Mouse (Mus musculus): ENCODE results near the gene Gabbr1. TPM values are rescaled to one million over a fixed set of nuclear protein-coding genes. Genes with fewer than 3 reads are reported as not detected.

The Gabbr1 gene
- polyA plus RNA-seq, 1 experiment, result 405 TPM

DNA sequence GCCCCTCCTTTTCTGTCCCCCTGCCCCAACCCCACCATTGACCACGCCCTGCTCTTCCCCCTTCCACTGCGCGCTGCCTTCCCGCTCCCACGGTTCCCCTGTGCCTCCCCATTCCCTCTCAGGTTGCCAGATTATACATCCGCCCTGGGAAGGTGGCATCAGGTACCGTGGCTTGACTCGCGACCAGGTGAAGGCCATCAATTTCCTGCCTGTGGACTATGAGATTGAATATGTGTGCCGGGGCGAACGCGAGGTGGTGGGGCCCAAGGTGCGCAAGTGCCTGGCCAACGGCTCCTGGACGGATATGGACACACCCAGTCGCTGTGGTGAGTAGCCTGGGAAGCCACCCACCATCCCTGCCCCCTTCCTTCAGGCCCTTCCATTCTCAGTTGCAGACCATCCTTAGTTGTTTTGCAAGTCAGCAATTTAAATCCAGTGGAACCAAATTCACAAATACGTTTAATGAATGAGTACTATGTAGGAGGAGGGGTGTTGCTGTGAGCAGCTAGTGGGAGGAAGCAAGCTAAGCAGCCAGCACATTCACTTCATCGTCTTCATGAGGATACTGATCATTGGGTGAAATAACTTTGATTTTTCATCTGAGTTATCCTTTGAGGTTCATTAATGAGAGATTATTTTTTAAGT lies 1.7 kb downstream of the Gabbr1 start:
- Histone ChIP-seq H3K27ac (ENCODE audit: insufficient read depth, low read length) (no peak overlapping the region), H3K27me3 (ENCODE audit: control insufficient read depth, insufficient read depth, low read length) (no peaks in the 10 kb centered on the region), H3K4me3 (replicated peaks; ENCODE audit: insufficient read depth, low read depth, low read length) (peak overlapping the region; percentile 98), H3K4me1 (ENCODE audit: control insufficient read depth, insufficient read depth, low read length) (peaks cover 12% of the 10 kb centered on the region)
- WGBS, result 13% methylated on average over 19 of the region's 19 CpGs
- no peak for TF ChIP-seq CTCF (IDR thresholded peaks at IDR 0.05; ENCODE audit: borderline replicate concordance, insufficient read depth, low read depth, low read length)
- no peak for TF ChIP-seq POLR2A (IDR thresholded peaks at IDR 0.05; ENCODE audit: borderline replicate concordance, insufficient read depth, low read length)
- peak; percentile 44 to 51 for DNase-seq

DNA sequence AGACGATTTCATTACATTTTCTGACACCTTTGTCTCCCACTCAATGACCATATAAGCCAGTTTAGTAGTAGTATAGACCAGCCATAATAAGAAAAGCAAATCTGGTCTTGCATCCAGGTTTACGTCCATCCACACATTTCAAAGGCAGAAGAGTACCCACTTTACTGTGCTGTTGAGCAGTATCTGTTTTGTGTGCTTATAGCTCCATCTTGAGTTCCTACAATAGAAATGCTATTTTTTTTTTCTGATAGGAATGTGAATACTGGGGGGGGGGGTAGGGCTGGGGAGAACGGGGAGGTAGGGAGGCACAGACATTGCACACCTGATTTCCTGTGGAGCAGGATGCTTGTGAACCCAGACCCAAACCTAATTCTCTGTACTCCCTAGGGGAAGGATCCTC lies 2.2 kb downstream of the Gabbr1 start:
- Histone ChIP-seq H3K4me3 (replicated peaks; ENCODE audit: insufficient read depth, low read depth, low read length) (peak overlapping the region; percentile 98), H3K4me1 (ENCODE audit: control insufficient read depth, insufficient read depth, low read length) (peaks cover 12% of the 10 kb centered on the region), H3K27me3 (ENCODE audit: control insufficient read depth, insufficient read depth, low read length) (no peaks in the 10 kb centered on the region), H3K27ac (ENCODE audit: insufficient read depth, low read length) (no peak overlapping the region)
- 21% methylated on average over 3 of the region's 3 CpGs for WGBS
- TF ChIP-seq POLR2A (IDR thresholded peaks at IDR 0.05; ENCODE audit: borderline replicate concordance, insufficient read depth, low read length) (no peak), CTCF (IDR thresholded peaks at IDR 0.05; ENCODE audit: borderline replicate concordance, insufficient read depth, low read depth, low read length) (peak; percentile 34; the same call in 1 of the 2 replicates)
- DNase-seq, result peak in 1 of 2 experiments; percentile 64

DNA sequence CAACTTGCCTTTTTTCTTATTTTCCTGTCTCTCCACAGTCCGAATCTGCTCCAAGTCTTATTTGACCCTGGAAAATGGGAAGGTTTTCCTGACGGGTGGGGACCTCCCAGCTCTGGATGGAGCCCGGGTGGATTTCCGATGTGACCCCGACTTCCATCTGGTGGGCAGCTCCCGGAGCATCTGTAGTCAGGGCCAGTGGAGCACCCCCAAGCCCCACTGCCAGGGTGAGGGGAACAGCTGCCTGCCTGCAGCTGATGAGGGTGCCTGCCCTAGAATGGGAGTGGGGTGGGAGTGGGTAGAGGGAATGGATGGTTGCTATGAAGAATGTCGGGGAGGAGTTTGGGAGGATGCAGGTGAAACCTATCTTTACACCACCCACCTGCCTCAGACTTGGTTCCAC lies 2.6 kb downstream of the Gabbr1 start:
- no peak overlapping the region for H3K27ac ChIP-seq (ENCODE audit: insufficient read depth, low read length)
- no peaks in the 10 kb centered on the region for H3K27me3 ChIP-seq (ENCODE audit: control insufficient read depth, insufficient read depth, low read length)
- H3K4me1 ChIP-seq (ENCODE audit: control insufficient read depth, insufficient read depth, low read length), result peaks cover 12% of the 10 kb centered on the region
- DNase-seq, result peak; percentile 33 to 50
- peak overlapping the region; percentile 21 for H3K4me3 ChIP-seq (replicated peaks; ENCODE audit: insufficient read depth, low read depth, low read length)
- no peak for TF ChIP-seq CTCF (IDR thresholded peaks at IDR 0.05; ENCODE audit: borderline replicate concordance, insufficient read depth, low read depth, low read length)
- no peak for TF ChIP-seq POLR2A (IDR thresholded peaks at IDR 0.05; ENCODE audit: borderline replicate concordance, insufficient read depth, low read length)
- WGBS, result 51% methylated on average over 7 of the region's 7 CpGs

DNA sequence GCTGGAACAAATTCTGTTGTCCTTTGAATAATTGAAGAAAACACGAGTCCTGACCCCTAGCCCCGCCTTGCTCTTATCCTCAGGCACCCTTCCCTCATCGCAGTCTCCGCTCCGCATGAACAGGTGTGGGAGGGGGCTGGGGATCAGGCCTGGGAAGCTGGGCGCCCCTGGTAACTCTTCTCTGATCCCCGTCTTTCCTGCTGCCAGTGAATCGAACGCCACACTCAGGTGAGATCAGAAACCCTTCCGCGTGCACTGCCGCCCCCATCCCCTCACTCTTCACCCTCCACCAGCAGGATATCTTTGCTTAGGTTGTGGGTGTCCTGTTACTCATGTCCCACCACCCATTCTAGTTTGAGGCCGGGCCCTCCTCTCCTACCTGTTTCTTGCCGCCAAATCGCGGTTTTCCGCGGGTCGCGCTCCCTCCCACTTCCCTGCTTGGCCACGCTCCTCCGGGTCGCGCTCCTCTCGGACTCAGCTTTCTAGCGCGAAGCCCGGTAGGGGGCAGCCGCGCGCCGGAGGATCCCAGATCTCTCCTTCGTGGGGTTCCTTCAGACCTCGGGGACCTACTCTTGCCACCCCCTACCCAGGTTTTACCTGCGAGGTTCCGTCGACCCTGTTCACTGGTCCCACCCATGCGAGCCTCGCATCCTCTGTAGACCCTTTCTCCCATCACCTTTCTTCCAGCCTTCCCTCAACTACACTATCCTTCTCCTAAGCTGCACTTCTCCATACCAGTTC lies 4.0 kb downstream of the Gabbr1 start:
- 1% methylated on average over 39 of the region's 39 CpGs for WGBS

DNA sequence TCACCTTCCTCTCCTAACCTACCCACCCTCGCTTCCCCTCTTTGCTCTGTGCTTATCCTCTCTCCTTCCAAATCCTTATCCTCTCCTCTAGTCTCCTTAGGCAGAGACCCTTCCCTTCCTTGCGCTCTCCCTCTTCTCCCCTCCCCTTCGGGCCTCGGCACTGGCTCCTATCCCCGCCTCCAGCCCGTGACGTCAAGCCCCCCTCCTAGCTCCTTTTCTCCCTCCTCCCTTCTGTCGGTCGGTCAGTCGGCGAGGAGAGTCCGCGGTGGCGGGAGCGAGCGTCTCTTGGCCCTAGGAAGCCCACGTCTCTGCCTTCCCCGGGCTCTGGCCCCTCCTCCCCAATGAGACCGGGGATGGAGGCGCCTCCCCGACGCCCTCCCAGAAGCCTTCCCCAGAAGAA lies 4.6 kb downstream of the Gabbr1 start:
- TF ChIP-seq CTCF (IDR thresholded peaks at IDR 0.05; ENCODE audit: borderline replicate concordance, insufficient read depth, low read depth, low read length) (no peak), POLR2A (IDR thresholded peaks at IDR 0.05; ENCODE audit: borderline replicate concordance, insufficient read depth, low read length) (peak; percentile 99)
- DNase-seq, result peak; percentile 94 to 96
- Histone ChIP-seq H3K27ac (ENCODE audit: insufficient read depth, low read length) (peak overlapping the region; percentile 95), H3K27me3 (ENCODE audit: control insufficient read depth, insufficient read depth, low read length) (no peaks in the 10 kb centered on the region), H3K4me1 (ENCODE audit: control insufficient read depth, insufficient read depth, low read length) (peaks cover 15% of the 10 kb centered on the region), H3K4me3 (replicated peaks; ENCODE audit: insufficient read depth, low read depth, low read length) (peak overlapping the region; percentile 82)
- 1% methylated on average over 22 of the region's 22 CpGs for WGBS

More for the DNA sequence above, 4.0 kb downstream of the Gabbr1 start:
- H3K27ac ChIP-seq (ENCODE audit: insufficient read depth, low read length), result peak overlapping the region; percentile 95
- peaks cover 15% of the 10 kb centered on the region for H3K4me1 ChIP-seq (ENCODE audit: control insufficient read depth, insufficient read depth, low read length)
- peak; percentile 85 to 90 for DNase-seq
- peak; percentile 60; the same call in 1 of the 2 replicates for TF ChIP-seq CTCF (IDR thresholded peaks at IDR 0.05; ENCODE audit: borderline replicate concordance, insufficient read depth, low read depth, low read length)
- TF ChIP-seq POLR2A (IDR thresholded peaks at IDR 0.05; ENCODE audit: borderline replicate concordance, insufficient read depth, low read length), result no peak
- H3K4me3 ChIP-seq (replicated peaks; ENCODE audit: insufficient read depth, low read depth, low read length), result peak overlapping the region; percentile 82
- no peaks in the 10 kb centered on the region for H3K27me3 ChIP-seq (ENCODE audit: control insufficient read depth, insufficient read depth, low read length)

DNA sequence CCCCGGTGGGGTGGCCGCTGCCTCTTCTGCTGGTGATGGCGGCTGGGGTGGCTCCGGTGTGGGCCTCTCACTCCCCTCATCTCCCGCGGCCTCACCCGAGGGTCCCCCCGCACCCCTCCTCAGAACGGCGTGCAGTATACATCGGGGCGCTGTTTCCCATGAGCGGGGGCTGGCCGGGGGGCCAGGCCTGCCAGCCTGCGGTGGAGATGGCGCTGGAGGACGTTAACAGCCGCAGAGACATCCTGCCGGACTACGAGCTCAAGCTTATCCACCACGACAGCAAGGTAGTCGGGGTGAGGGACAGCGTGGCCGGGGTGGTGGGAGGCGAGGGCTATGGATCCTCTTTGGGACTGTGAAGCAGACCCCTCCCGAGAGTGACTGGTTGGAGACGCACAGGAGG lies 5.1 kb downstream of the Gabbr1 start:
- DNase-seq, result no peak
- TF ChIP-seq POLR2A (IDR thresholded peaks at IDR 0.05; ENCODE audit: borderline replicate concordance, insufficient read depth, low read length) (no peak), CTCF (IDR thresholded peaks at IDR 0.05; ENCODE audit: borderline replicate concordance, insufficient read depth, low read depth, low read length) (no peak)
- peak overlapping the region; percentile 59 for H3K27ac ChIP-seq (ENCODE audit: insufficient read depth, low read length)
- WGBS, result 5% methylated on average over 27 of the region's 27 CpGs
- no peaks in the 10 kb centered on the region for H3K27me3 ChIP-seq (ENCODE audit: control insufficient read depth, insufficient read depth, low read length)
- H3K4me3 ChIP-seq (replicated peaks; ENCODE audit: insufficient read depth, low read depth, low read length), result peak overlapping the region; percentile 82
- peaks cover 15% of the 10 kb centered on the region for H3K4me1 ChIP-seq (ENCODE audit: control insufficient read depth, insufficient read depth, low read length)

DNA sequence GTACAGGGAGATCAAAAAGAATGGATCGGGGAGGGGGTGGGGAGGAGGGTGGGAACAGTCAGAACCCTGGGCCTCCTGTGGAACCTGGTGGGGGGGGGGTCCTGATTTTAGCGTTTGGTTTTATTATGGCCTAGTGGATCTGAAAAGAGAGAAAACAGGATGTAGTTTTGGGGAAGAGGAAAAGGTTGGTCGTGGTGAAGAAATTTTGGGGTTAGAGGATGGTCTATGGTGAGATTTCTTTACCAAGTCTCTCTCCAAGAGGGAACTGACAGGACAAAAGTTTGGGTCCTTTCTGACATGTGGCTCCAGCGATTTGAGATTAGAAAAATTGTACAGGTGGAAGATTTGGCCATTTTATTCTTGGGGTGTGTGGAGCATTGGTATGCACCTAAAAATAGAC lies 6.0 kb downstream of the Gabbr1 start:
- TF ChIP-seq POLR2A (IDR thresholded peaks at IDR 0.05; ENCODE audit: borderline replicate concordance, insufficient read depth, low read length) (no peak), CTCF (IDR thresholded peaks at IDR 0.05; ENCODE audit: borderline replicate concordance, insufficient read depth, low read depth, low read length) (no peak)
- no peak for DNase-seq
- no peak overlapping the region for H3K27ac ChIP-seq (ENCODE audit: insufficient read depth, low read length)
- H3K27me3 ChIP-seq (ENCODE audit: control insufficient read depth, insufficient read depth, low read length), result no peaks in the 10 kb centered on the region
- peak overlapping the region; percentile 82 for H3K4me3 ChIP-seq (replicated peaks; ENCODE audit: insufficient read depth, low read depth, low read length)
- peaks cover 15% of the 10 kb centered on the region for H3K4me1 ChIP-seq (ENCODE audit: control insufficient read depth, insufficient read depth, low read length)
- WGBS, result 38% methylated on average over 4 of the region's 4 CpGs
